Mouse (Mus musculus): ENCODE measurements around the gene Kras.
A peak's percentile ranks its signal among the peaks of the same experiment; 100 is the strongest.

Kras gene

DNA sequence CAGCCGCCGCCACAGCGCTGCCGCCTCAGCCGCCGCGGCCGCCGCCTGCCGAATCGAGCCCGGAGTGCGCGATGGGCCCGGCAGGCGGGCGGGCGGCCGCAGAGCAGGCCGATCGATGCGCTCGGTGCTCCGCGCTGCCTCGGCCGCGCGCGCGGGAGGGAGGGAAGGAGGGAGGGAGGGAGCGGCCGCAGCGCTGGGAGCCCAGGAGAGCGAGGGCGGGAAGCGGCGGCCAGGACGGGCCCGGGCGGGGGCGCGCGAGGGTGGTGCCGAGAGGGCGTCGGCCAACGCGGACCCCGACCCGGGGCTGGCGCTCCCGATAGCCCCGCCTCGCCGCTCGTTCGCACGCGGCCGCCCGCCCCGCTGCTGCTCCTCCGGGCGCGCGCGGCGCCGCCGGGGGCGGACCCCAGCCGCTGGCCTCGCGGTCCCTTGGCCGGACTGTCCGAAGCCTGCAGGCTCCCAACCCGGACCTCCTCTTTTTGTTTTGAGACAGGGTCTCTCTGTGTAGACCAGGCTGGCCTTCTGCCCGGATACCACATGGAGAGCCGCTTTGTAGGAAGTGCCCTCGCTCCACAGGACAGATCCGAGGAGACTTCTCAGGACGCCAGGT, at the start of gene Kras:
TSS of gene Kras (minus strand) at position 55 of the 607 bp plus-strand sequence.
- peak; percentile 89 for DNase-seq (ENCODE audit: low spot score)

DNA sequence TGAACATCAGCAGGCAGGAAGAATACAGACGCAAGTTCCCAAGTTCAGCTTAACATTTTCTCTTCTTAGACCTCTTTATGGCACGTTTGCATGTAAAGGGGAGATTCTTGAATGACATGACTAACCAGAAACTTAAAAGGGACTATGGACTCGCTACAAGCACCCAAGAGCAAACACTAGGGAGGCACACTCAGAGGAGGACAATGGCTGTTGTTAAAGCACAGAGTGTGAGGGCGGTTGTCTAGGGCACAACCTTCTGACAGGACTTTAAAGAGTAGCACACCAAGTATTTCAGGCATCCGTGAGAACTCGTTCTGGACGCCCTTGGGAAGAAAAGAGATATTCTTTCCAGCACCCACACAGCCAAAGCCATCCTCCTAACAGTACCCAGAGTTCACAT, 47.6 kb upstream of the Kras start:
- no peak for DNase-seq (ENCODE audit: low spot score)

DNA sequence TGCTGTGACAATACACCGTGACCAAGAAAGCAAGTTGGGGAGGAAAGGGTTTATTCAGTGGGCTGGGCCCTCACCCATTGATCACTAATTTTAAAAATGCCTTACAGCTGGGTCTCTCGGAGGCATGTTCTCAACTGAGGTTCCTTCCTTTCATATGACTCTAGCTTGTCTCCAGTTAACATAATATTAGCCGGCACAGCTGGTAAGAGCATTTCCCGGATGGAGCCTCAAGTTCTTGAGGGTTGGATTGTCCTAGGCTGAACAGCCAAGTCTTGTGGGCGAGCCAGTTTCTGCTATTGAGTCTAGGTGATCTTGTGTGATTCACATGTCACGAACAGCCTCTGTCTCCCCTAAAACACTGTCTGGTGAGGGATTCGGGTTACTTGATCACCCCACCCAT, 46.9 kb upstream of the Kras start:
- DNase-seq (ENCODE audit: low spot score): no peak

DNA sequence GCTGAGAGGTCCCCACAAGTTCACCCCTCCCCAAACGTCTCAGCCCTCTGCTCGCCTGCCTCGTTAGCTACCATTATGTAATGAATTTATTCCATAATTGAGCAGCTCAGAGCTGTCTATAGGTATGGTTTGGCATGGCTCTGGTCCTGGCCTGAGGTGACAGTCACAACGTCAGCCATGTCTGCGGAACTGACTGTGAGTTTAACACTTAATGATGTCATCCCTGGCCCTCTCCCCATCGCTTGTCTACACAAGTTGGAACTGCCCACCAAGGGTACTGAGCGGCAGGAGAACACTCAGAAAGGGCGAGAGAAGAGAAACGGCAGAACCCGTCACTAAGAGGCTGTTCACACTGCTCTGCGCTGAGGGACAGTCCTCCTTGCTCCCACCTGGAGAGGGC, 45.1 kb upstream of the Kras start:
- no peak for DNase-seq (ENCODE audit: low spot score)

DNA sequence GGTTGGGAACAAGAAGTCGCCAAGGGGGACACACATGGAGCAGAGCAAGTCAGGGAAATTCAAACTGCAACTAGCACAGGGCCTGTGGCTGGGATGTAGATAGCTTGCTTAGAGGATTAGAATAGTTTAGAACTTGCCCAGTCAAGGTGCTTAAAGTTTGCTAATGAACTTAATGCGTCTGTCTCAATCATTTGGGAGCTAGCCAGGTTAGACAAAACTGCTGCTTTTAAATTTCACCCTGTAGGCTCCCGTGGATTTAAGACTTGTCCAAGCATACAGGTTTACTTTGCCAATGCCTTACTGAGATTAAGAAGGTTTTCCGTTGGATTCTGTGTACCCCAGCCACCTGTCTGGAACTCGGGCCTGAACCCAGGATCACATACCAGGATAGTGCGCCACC, 43.1 kb upstream of the Kras start:
- no peak for DNase-seq (ENCODE audit: low spot score)

DNA sequence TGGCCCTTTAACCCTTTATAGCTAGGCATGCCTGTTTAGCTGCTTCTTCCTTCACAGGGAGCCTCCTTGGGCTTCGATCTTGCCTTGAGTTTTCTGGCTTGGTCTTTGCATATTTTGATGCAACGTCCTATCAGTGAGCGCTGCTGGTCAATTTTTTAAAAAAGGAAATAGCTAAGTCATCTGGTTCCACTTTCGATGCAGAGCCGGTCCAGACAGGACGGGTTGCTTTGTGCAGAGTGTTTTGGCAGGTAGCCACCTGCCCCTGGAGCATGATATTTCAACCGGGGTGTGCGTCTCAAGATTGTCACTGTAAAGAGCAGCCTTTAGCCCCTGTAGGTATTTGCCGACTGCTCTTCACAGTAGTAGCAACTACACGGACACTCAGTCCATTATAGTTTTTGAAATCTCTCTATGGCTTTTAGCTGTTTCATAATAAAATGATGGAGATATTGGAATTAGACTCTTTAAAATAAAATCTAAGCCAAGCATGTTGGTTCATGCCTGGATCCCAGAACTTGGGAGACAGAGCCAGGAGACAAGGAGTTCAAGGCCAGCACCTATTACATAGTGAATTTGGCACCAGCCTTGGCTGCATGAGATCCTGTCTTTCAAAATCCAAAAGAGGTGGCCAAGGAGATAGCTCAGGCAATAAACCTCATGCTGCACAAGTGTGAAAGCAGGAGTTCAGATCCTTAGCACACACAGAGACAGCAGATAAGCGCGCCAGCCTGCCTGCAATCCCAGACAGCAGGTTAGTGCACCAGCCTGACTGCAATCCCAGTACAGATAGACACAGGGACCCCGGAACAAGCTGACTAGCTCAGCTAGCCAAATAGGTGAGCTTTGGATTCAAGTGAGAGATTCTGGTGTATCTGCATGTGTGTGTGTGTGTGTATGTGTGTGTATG, 41.6 kb upstream of the Kras start:
- DNase-seq (ENCODE audit: low spot score): no peak

DNA sequence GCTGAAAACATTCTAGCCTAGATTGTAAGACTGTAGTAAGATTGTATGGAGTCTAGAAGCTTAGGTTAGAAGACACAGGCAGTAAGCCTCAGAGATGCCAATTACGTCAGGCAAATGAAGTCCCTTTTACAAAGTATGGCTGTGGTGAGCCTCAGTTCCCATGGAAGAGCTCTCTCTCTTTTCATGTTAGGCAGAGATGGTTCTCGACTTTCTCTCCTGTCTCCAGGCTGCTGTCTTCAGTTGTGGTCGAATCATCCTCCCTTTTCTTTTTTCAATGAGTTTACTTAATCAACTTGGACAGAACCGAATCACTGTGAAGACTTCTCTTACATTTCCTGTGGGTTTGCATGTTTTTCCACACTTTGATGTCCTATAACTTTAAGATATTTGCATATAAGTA, 35.6 kb upstream of the Kras start:
- peak; percentile 56 for DNase-seq (ENCODE audit: low spot score)

DNA sequence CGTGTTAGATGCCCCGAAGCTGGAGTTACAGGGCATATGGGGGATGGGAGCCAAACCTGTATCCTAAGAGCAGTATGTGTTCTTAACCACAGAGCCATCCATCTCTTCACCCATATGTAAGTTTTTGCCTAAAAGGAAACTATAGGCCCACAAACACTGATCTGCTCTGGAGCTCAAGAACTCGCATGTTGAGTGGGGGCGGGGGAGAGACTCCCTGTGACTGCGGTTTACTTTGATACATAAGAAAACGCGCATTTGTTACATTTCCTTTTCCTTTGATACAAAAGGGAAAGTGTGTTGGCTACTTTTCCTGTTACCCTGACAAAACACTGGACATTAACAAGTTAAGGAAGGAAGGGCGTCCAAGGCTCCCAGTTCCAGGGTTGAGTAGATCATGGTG, 34.2 kb upstream of the Kras start:
- DNase-seq (ENCODE audit: low spot score): peak; percentile 65

DNA sequence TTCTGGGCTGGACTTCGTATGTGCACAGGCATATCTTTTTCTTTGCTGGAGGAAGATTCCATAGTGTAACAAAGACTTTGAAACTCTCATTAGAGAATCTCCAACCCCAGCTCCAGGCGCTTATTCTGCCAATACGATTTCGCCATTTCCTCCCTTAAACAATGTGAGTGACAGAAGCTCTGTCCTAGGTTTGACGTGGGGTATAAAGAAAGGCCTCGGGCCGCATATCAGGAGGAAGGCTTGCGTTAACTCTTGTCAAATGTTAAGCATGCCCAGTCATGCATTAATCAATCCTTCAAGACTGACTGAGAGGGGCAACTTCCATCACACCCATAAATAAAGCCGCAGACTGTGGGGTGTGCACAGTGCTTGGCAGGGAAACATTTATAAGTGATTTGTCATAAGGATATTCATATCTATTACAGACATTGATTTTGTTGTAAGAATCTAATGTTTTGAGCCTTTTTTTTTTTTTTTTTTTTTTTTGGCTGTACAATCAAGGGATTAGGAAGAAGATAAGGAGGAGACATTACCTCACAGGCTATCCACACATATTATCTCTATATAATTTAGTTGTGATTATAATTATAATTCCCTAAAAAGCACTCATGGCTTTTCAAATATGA, 27.2 kb upstream of the Kras start:
- no peak for DNase-seq (ENCODE audit: low spot score)

DNA sequence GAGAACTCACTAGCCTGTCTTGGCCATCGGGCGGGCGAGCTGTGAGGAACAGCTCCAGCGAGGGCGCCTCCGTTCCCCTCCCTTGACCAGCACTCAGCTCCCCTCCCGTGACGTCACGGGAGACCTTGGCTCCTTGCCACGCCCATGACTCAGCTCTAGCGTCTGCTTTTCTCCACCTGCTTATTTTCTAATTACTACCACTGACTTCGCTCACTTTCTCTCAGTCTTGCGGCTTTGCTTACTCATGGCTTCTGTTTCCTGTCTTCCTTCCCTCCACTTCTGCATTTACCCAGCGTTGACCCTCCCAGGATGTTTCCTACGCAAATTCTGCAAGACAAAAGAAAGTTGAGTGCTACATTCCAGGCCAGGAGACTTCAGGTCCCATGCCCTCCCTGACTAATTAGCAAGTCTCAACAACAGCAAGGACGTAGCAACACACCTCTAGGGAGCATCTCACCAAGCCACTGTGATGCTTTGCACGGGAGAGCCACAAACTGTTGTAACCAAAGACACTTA, 26.3 kb upstream of the Kras start:
- peak; percentile 44 for DNase-seq (ENCODE audit: low spot score)

DNA sequence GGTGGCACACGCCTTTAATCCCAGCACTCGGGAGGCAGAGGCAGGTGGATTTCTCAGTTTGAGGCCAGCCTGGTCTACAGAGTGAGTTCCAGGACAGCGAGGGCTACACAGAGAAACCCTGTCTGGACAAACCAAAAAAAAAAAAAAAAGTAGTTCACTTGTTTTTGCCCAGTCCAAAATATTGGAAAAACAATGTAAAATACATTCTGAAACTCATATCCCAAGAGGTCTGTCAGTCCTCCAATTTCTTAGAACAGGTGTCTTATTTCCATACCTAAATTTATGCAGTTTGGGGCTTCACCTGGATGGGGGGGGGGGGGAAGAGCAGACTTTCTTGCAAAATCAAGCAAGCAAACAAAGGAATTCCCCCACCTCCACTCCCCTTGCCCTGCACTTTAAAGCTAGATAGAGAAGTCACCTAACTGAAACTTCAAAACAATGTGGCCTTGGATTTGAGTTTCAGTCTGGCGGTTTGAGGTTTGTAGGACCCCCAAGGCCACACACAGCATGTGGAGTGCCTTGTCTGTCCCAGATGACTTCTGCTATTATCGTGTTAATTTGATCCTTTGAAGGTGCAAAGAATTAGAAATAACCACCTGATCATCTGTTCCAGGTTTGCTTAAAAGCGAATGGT, 25.7 kb upstream of the Kras start:
- no peak for DNase-seq (ENCODE audit: low spot score)

DNA sequence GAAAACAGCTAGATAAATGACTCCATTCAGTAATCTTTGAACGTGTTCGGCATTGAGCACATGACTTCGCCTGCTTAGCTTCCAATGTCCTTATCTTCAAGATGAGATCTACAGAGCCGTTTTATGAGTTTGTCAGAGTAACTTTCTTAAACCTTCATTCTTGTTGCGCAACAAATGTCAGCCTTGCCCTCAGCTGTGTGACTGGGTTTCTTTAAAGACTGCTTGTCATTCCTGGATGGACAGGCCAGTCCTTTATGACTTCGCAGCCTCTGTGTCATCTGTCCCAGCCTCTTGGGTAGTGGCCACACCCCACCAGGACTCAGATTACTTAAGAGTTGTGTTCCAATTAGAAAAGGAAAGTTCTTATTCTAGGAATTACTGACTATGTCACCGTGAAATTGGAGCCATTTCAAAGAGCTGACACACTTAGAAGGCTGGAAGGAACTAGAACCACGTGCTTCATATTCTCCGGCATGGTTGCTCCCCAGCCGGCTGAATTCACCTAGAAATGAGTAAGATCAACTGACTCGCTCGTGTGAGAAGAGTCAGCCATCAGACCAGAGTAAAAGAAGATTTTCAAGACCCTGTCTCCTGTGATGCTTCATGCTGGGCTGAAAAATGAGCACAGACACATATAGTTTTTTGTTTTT, 24.1 kb upstream of the Kras start:
- DNase-seq (ENCODE audit: low spot score): no peak

DNA sequence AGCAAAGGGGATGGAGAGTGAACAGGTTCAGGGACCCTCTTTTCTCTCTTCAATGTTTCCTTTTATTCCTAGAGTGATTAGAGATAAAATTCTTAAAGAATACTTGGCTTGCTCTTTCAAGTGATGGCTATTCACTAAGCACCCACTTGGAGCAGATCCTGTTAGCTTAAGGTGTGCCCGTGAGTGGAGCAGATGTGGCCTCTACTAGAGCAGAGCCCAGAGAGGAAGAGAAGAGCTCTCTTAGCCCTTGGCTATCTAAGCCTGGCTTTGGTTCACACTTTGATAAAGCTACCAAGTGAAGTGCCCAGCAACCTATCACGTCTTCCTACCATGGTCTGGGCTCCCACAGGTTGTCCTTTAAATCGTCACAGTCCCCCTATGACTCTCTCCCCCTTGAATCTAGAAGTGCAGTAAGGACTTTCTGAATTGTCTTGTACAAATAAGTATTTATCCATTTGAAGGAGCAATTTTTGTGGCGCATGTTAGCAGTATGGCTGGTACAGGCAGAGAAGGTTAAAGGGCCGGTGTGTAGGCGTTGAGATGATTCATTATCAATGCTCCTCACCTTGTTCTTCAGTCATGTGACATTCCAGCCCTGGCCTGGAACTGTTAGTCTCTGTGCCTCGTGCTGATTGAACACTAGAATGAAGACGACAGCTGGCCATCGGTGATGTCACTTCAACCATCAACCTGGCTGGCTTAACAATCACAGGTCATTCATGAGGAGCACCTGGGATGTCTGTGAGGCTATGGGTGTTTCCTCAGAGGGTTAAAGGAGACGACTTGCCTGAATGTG, 22.3 kb upstream of the Kras start:
- no peak for DNase-seq (ENCODE audit: low spot score)

DNA sequence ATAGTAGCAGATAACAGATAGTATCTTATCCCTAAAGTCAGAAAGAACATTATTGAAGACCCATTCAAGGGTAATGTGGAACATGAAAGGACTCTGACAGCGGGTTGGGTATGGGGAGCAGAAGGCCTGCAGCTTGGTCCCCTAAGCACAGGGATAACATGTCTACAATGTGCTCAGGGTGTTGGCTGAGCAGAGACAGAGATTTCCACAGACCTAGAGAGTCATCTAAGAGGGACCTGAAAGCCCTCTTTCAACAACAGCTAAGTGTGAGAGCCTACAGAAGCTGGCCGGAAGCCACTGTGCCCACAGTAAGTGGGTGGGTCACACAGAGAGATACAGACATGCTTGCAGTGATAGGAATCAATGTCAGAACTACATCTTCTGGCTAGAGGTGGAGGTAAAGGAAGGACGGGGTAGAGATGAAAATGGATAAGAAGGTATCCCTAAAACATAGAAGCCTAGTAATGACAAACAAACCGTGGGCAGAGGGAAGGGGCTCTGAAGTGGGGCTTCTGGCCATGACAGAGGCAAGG, 19.3 kb upstream of the Kras start:
- DNase-seq (ENCODE audit: low spot score): no peak

DNA sequence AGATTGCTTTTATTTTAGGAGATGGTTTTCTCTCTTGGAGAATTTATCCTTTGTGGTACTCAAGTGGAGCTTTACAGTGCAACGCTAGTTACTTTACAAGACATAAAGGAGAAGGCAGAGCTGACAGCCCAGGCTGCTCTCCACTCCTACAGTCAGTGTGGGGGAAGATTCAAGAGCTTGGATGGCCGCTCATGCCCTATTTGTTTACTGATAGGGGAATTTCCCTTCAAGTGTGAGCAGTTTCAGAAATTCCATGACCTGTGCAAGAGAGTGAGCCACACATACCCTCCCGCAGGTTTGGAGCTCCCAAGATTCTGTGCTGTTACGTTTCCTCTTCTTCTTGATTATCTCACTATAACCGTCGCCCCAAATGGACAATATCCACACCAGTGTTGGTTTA, 17.7 kb upstream of the Kras start:
- no peak for DNase-seq (ENCODE audit: low spot score)

DNA sequence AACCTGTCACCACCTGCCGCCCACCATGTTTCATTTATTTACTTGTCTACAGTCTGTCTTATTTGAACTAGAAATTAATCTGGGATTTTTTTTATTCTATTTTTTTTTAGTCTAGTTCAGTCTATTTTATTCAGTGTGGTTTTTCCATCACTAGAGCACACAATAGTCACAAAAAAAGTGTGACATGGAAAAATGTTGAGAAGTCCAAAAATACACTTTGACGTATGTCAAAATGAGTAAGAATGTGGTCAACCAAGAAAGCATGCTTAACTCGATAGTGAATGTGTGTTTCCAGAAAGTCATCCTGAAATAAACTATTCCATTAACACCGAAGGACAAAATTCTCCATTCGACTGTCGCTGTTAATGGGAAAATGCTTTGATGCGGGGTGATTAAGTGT, 12.3 kb upstream of the Kras start:
- DNase-seq (ENCODE audit: low spot score): no peak

DNA sequence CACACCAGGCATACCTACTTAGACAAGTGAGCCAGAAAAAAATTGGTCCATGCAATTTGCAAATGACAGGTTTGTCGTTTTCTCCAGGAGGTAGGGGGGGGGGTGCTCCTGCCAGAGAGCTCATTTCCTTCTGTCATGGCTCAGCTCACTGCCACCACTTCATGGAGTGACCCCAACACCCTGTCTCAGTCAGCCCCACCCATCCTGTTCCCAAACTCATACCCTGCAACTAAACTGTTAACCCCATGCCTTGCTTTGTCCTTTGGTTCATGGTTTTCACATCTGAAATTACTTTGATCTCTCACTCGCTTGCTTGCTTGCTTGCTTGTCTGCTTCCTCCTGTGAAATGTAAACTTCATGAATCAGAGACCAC, 6.6 kb upstream of the Kras start:
- DNase-seq (ENCODE audit: low spot score): no peak

DNA sequence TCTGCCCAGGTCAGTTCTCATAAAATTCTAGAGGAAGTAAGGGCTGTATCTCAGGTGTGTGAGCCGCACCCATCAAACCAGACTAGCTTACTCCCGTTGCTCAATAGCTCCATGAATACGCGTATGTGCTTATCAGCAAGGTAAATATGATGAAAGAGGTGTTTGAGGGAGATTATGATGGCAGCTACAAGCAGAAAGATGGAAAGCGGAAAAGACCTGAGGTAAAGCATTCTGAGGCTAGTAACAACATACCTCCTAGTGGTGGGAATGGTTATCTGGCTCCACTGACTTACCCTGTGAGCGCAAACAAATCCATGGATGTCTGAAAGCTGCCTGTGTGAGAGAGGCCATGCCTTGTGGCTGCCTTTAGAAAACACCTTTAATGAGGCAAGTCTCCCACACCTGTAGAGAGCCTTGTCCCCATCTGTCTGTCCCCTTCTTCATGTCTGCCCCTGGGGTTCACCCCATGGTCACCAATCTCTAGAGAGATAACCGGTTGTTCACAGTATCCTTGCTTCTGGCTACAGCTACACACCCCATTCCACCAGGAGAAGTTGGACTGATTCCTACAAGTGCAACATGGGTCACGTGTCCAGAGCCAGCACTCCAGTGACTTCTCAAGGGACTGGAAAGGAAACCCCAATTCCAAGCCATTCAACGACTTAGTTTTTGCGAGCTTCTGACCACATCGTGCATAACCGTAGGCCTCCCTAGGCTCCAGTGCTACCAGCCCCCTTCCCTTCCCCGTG, 6.1 kb upstream of the Kras start:
- no peak for DNase-seq (ENCODE audit: low spot score)

DNA sequence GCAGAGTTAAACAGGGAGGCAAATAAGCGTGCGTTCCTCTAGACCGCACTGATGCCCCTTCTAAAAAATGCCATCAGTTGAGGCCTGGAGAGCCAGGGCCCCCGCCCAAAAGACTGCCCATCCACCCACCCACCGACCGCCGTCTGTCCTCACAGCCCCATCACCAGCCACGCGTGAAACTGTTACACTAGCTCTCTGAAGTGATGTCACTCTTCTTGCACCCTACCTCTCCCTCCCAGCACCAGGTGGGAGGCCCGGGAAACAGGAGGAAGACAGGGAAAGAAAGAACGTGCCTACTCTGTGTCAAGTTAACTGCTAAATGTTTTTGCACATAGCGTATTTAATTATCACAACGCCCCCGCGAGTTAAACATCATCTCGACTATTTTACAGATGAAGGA, 781 bp upstream of the Kras start:
- DNase-seq (ENCODE audit: low spot score): no peak

Data from T-cell, adult 2 months (primary cell).